Mouse (Mus musculus): ENCODE results near the gene Fancm.
"Not testable (repeated sequence)": the region's sequence is repeated elsewhere in the genome, so short reads cannot be mapped to it uniquely, and the experiment has no call there.

Fancm gene

GRCm38 (mm10) chr12:65075085-65075732 lies at the start of gene Fancm:
TSS of gene Fancm (plus strand) at chr12:65075603.
- DNase-seq = peak; percentile 94

GRCm38 (mm10) chr12:65035839-65036189 lies 39.6 kb upstream of the Fancm start:
- DNase-seq = no peak

GRCm38 (mm10) chr12:65036190-65036870 lies 39.1 kb upstream of the Fancm start, which contains the start of gene Prpf39:
TSS of gene Prpf39 (plus strand) at chr12:65036333.
- peak; percentile 93 for DNase-seq

- no peak for DNase-seq
These were observed 38.4 kb upstream of the Fancm start for GRCm38 (mm10) chr12:65036892-65037545.

GRCm38 (mm10) chr12:65037546-65037937 lies 37.9 kb upstream of the Fancm start:
- no peak for DNase-seq

GRCm38 (mm10) chr12:65048799-65049198 lies 26.6 kb upstream of the Fancm start:
- DNase-seq = no peak

- DNase-seq = no peak
These were observed 17.2 kb upstream of the Fancm start for GRCm38 (mm10) chr12:65058203-65058602.

GRCm38 (mm10) chr12:65061082-65061481 lies 14.3 kb upstream of the Fancm start:
- no peak for DNase-seq

- DNase-seq = no peak
These were observed 10.2 kb upstream of the Fancm start for GRCm38 (mm10) chr12:65065241-65065640.

GRCm38 (mm10) chr12:65066234-65066633 lies 9.2 kb upstream of the Fancm start:
- DNase-seq = no peak

GRCm38 (mm10) chr12:65068409-65068808 lies 7.0 kb upstream of the Fancm start:
- DNase-seq = no peak

GRCm38 (mm10) chr12:65072911-65073610 lies 2.3 kb upstream of the Fancm start:
- DNase-seq = no peak

- DNase-seq = peak; percentile 98
These were observed 1.7 kb upstream of the Fancm start, which contains the start of gene Fkbp3 for GRCm38 (mm10) chr12:65073611-65074178. TSS of gene Fkbp3 (minus strand) at chr12:65074007.

- DNase-seq = no peak
These were observed 752 bp upstream of the Fancm start for GRCm38 (mm10) chr12:65074651-65075050.

- no peak for DNase-seq
These were observed 419 bp downstream of the Fancm start for GRCm38 (mm10) chr12:65075733-65076310.

GRCm38 (mm10) chr12:65076906-65077305 lies 1.5 kb downstream of the Fancm start:
- no peak for DNase-seq

- DNase-seq = no peak
These were observed 33.3 kb downstream of the Fancm start for GRCm38 (mm10) chr12:65108746-65109145.

- DNase-seq = no peak
These were observed 36.1 kb downstream of the Fancm start for GRCm38 (mm10) chr12:65111503-65111902.

GRCm38 (mm10) chr12:65112811-65113210 lies 37.4 kb downstream of the Fancm start:
- DNase-seq = no peak

GRCm38 (mm10) chr12:65113925-65114324 lies 38.5 kb downstream of the Fancm start:
- no peak for DNase-seq

GRCm38 (mm10) chr12:65114978-65115377 lies 39.6 kb downstream of the Fancm start:
- not testable (repeated sequence) for DNase-seq

GRCm38 (mm10) chr12:65118968-65119367 lies 43.6 kb downstream of the Fancm start:
- DNase-seq = no peak

GRCm38 (mm10) chr12:65119451-65119850 lies 44.0 kb downstream of the Fancm start:
- DNase-seq = no peak

Data from lung, postnatal 10 days (tissue).